Mouse (Mus musculus) liver, embryonic 12.5 days (tissue): ENCODE data around the gene Mrps23. TPM values are rescaled to one million over a fixed set of nuclear protein-coding genes. Genes with fewer than 3 reads are reported as not detected.

Experiments
- ATAC-seq: fragments of 200-750 bp; cut with Nextera tagmentation; 2 replicates; pipeline ENCODE4 v1.8.0; 2017; ENCODE audit warnings: moderate number of reproducible peaks, mild to moderate bottlenecking, moderate library complexity
- H3K27ac ChIP-seq: fragments of 300-500 bp; sonication (generic); 2 replicates; pipeline ENCODE4 v1.5.1; 2016; ENCODE audit warnings: mild to moderate bottlenecking
- H3K27me3 ChIP-seq: fragments of 300-500 bp; sonication (generic); replicated peaks from 2 replicates; pipeline ENCODE4 v1.6.1; 2016; ENCODE audit warnings: mild to moderate bottlenecking, moderate library complexity
- H3K36me3 ChIP-seq: fragments of 300-500 bp; sonication (generic); 2 replicates; pipeline ENCODE4 v1.6.1; 2016; ENCODE audit warnings: mild to moderate bottlenecking, moderate library complexity
- H3K4me1 ChIP-seq: fragments of 300-500 bp; sonication (generic); 2 replicates; pipeline ENCODE4 v1.6.1; 2016
- H3K4me2 ChIP-seq: fragments of 300-500 bp; sonication (generic); 2 replicates; pipeline ENCODE4 v1.6.1; 2016; ENCODE audit warnings: mild to moderate bottlenecking, moderate library complexity
- H3K4me3 ChIP-seq: fragments of 300-500 bp; sonication (generic); 2 replicates; pipeline ENCODE4 v1.5.1; 2016; ENCODE audit warnings: mild to moderate bottlenecking, moderate library complexity
- H3K9ac ChIP-seq: fragments of 300-500 bp; sonication (generic); 2 replicates; pipeline ENCODE4 v1.6.1; 2016; ENCODE audit warnings: mild to moderate bottlenecking, moderate library complexity
- H3K9me3 ChIP-seq: fragments of 300-500 bp; sonication (generic); replicated peaks from 2 replicates; pipeline ENCODE4 v1.6.1; 2016; ENCODE audit warnings: mild to moderate bottlenecking, moderate library complexity
- WGBS: fragments of 180-500 bp; shearing (Covaris S2); methylation state at CpG from one replicate; pipeline ENCODE4 v1.1.7; 2016; ENCODE audit not compliant: insufficient replicate concordance; 5-methylcytosine and 5-hydroxymethylcytosine counted together
- polyA plus RNA-seq: library from polyadenylated mRNA; unstranded; fragments of >200 nt; fragmentation: Nextera tagmentation; extraction: Ambion mirVana; gene quantifications from 2 replicates; pipeline ENCODE4 v1.2.1, GENCODE M21; 2016

Gene Mrps23
- polyA plus RNA-seq, 1 experiment from 2014 or later: 47.6 TPM

- no peaks in the 10 kb centered on the region for H3K9me3 ChIP-seq
- peaks cover 35% of the 10 kb centered on the region for H3K4me1 ChIP-seq
- no peak for ATAC-seq
- H3K4me3 ChIP-seq: no peak overlapping the region
- H3K27me3 ChIP-seq: peaks cover 55% of the 10 kb centered on the region
- WGBS: 25% methylated on average over 15 of the region's 15 CpGs
- no peak overlapping the region for H3K9ac ChIP-seq
- no peak overlapping the region; the same call in 1 of the 2 replicates for H3K4me2 ChIP-seq
- no peak overlapping the region for H3K27ac ChIP-seq
- no peaks in the 10 kb centered on the region for H3K36me3 ChIP-seq
These were observed 39.3 kb upstream of the Mrps23 start for GRCm38 (mm10) chr11:88164801-88165377.

GRCm38 (mm10) chr11:88165683-88166364 lies 38.4 kb upstream of the Mrps23 start:
- no peak for ATAC-seq
- Histone ChIP-seq H3K36me3 (no peaks in the 10 kb centered on the region), H3K9ac (no peak overlapping the region), H3K4me1 (peaks cover 27% of the 10 kb centered on the region), H3K4me3 (no peak overlapping the region), H3K27me3 (peaks cover 58% of the 10 kb centered on the region), H3K27ac (no peak overlapping the region), H3K4me2 (no peak overlapping the region), H3K9me3 (no peaks in the 10 kb centered on the region)
- 54% methylated on average over 10 of the region's 10 CpGs for WGBS

- peaks cover 21% of the 10 kb centered on the region for H3K4me1 ChIP-seq
- H3K4me2 ChIP-seq: no peak overlapping the region
- H3K27ac ChIP-seq: no peak overlapping the region
- ATAC-seq: no peak
- no peak overlapping the region for H3K9ac ChIP-seq
- 74% methylated on average over 7 of the region's 7 CpGs for WGBS
- no peaks in the 10 kb centered on the region for H3K36me3 ChIP-seq
- H3K9me3 ChIP-seq: no peaks in the 10 kb centered on the region
- H3K4me3 ChIP-seq: no peak overlapping the region
- H3K27me3 ChIP-seq: peaks cover 59% of the 10 kb centered on the region
These were observed 37.7 kb upstream of the Mrps23 start for GRCm38 (mm10) chr11:88166471-88166870.

- Histone ChIP-seq H3K27me3 (peaks cover 78% of the 10 kb centered on the region), H3K36me3 (no peaks in the 10 kb centered on the region), H3K9me3 (no peaks in the 10 kb centered on the region), H3K9ac (no peak overlapping the region), H3K4me3 (no peak overlapping the region), H3K4me1 (peaks cover 24% of the 10 kb centered on the region), H3K27ac (no peak overlapping the region), H3K4me2 (no peak overlapping the region)
- ATAC-seq: no peak
- 39% methylated on average over 3 of the region's 3 CpGs for WGBS
These were observed 35.6 kb upstream of the Mrps23 start for GRCm38 (mm10) chr11:88168611-88169010.

GRCm38 (mm10) chr11:88169531-88170040 lies 34.6 kb upstream of the Mrps23 start:
- Histone ChIP-seq H3K4me2 (peak overlapping the region; percentile 23; the same call in 1 of the 2 replicates), H3K4me1 (peaks cover 28% of the 10 kb centered on the region), H3K9ac (no peak overlapping the region), H3K27me3 (peaks cover 74% of the 10 kb centered on the region), H3K27ac (no peak overlapping the region), H3K36me3 (no peaks in the 10 kb centered on the region), H3K9me3 (no peaks in the 10 kb centered on the region), H3K4me3 (no peak overlapping the region)
- 27% methylated on average over 32 of the region's 32 CpGs for WGBS
- no peak for ATAC-seq

- no peak overlapping the region for H3K9ac ChIP-seq
- H3K4me1 ChIP-seq: peaks cover 19% of the 10 kb centered on the region
- H3K27me3 ChIP-seq: peaks cover 70% of the 10 kb centered on the region
- H3K27ac ChIP-seq: no peak overlapping the region
- no peak overlapping the region for H3K4me3 ChIP-seq
- WGBS: 59% methylated on average over 3 of the region's 3 CpGs
- no peak for ATAC-seq
- no peaks in the 10 kb centered on the region for H3K36me3 ChIP-seq
- no peak overlapping the region for H3K4me2 ChIP-seq
- no peaks in the 10 kb centered on the region for H3K9me3 ChIP-seq
These were observed 33.6 kb upstream of the Mrps23 start for GRCm38 (mm10) chr11:88170606-88171005.

GRCm38 (mm10) chr11:88171876-88172442 lies 32.2 kb upstream of the Mrps23 start:
- no peaks in the 10 kb centered on the region for H3K9me3 ChIP-seq
- WGBS: 69% methylated on average over 15 of the region's 15 CpGs
- H3K4me1 ChIP-seq: peaks cover 19% of the 10 kb centered on the region
- H3K4me2 ChIP-seq: no peak overlapping the region
- no peak overlapping the region for H3K4me3 ChIP-seq
- ATAC-seq: no peak
- no peak overlapping the region for H3K27ac ChIP-seq
- no peak overlapping the region for H3K9ac ChIP-seq
- no peaks in the 10 kb centered on the region for H3K36me3 ChIP-seq
- H3K27me3 ChIP-seq: peaks cover 60% of the 10 kb centered on the region

- no peak for ATAC-seq
- Histone ChIP-seq H3K4me1 (peaks cover 19% of the 10 kb centered on the region), H3K4me3 (no peak overlapping the region), H3K27ac (peak overlapping the region; percentile 27; the same call in 1 of the 2 replicates), H3K36me3 (no peaks in the 10 kb centered on the region), H3K27me3 (peaks cover 56% of the 10 kb centered on the region), H3K9me3 (no peaks in the 10 kb centered on the region), H3K9ac (no peak overlapping the region), H3K4me2 (no peak overlapping the region)
- 50% methylated on average over 10 of the region's 10 CpGs for whole genome bisulfite sequencing
These were observed 31.4 kb upstream of the Mrps23 start for GRCm38 (mm10) chr11:88172601-88173325.

GRCm38 (mm10) chr11:88173386-88174025 lies 30.7 kb upstream of the Mrps23 start:
- Histone ChIP-seq H3K4me3 (no peak overlapping the region), H3K4me2 (no peak overlapping the region), H3K4me1 (peaks cover 19% of the 10 kb centered on the region), H3K9ac (no peak overlapping the region), H3K36me3 (no peaks in the 10 kb centered on the region), H3K27ac (peak overlapping the region; percentile 27; the same call in 1 of the 2 replicates), H3K27me3 (peaks cover 49% of the 10 kb centered on the region), H3K9me3 (no peaks in the 10 kb centered on the region)
- WGBS: 15% methylated on average over 9 of the region's 9 CpGs
- no peak for ATAC-seq

- H3K9ac ChIP-seq: no peak overlapping the region
- no peaks in the 10 kb centered on the region for H3K9me3 ChIP-seq
- H3K4me2 ChIP-seq: no peak overlapping the region
- no peaks in the 10 kb centered on the region for H3K36me3 ChIP-seq
- H3K27me3 ChIP-seq: peaks cover 30% of the 10 kb centered on the region
- ATAC-seq: no peak
- peak overlapping the region; percentile 20; the same call in 1 of the 2 replicates for H3K27ac ChIP-seq
- H3K4me3 ChIP-seq: no peak overlapping the region
- H3K4me1 ChIP-seq: peaks cover 30% of the 10 kb centered on the region
- 36% methylated on average over 6 of the region's 6 CpGs for WGBS
These were observed 23.7 kb upstream of the Mrps23 start for GRCm38 (mm10) chr11:88180467-88180958.

GRCm38 (mm10) chr11:88180959-88181619 lies 23.1 kb upstream of the Mrps23 start:
- H3K27ac ChIP-seq: peak overlapping the region; percentile 20; the same call in 1 of the 2 replicates
- peaks cover 35% of the 10 kb centered on the region for H3K27me3 ChIP-seq
- H3K4me1 ChIP-seq: peaks cover 30% of the 10 kb centered on the region
- no peak overlapping the region for H3K9ac ChIP-seq
- no peak overlapping the region for H3K4me2 ChIP-seq
- 17% methylated on average over 16 of the region's 16 CpGs for WGBS
- H3K4me3 ChIP-seq: no peak overlapping the region
- no peaks in the 10 kb centered on the region for H3K36me3 ChIP-seq
- H3K9me3 ChIP-seq: no peaks in the 10 kb centered on the region
- peak; percentile 51; the same call in 1 of the 2 replicates for ATAC-seq
